Mouse (Mus musculus) CH12.LX (cell line): ENCODE results near the gene Macrod2. TPM values are rescaled to one million over a fixed set of nuclear protein-coding genes. Genes with fewer than 3 reads are reported as not detected.

ENCODE experiments used
- DNase-seq: peaks from one replicate; pipeline ENCODE4 v3.0.0-alpha.2; 2013; ENCODE audit errors: extremely low read depth
- H3K27ac ChIP-seq: 2 replicates; pipeline ENCODE4 v1.5.1; 2012; ENCODE audit warnings: low read depth, mild to moderate bottlenecking, control low read depth, moderate library complexity; ENCODE audit not compliant: insufficient read depth
- H3K27me3 ChIP-seq: replicated peaks from 2 replicates; pipeline ENCODE3; 2012; ENCODE audit warnings: inconsistent platforms
- H3K36me3 ChIP-seq, 2 experiments: replicated peaks in 1 of 2; 2 replicates each; pipeline versions ENCODE3 to v1.6.1; 2012; ENCODE audit warnings: inconsistent platforms in 1 of 2, low read length in 1 of 2, mild to moderate bottlenecking in 1 of 2, mixed read lengths in 1 of 2, moderate library complexity in 1 of 2; ENCODE audit not compliant: control insufficient read depth in 1 of 2, insufficient read depth in 1 of 2
- H3K4me1 ChIP-seq, 2 experiments: 2 replicates each; pipeline ENCODE4 v1.6.1; 2012; ENCODE audit warnings: inconsistent platforms in 1 of 2, moderate library complexity in 1 of 2; ENCODE audit not compliant: insufficient read depth in 2 of 2, control insufficient read depth in 1 of 2
- H3K4me2 ChIP-seq: 2 replicates; pipeline ENCODE4 v1.6.1; 2012; ENCODE audit warnings: low read depth, mild to moderate bottlenecking, control low read depth; ENCODE audit not compliant: poor library complexity, insufficient read depth, severe bottlenecking
- H3K4me3 ChIP-seq, 3 experiments: fragments of 150-350 bp in 1 of 3; sonication (generic) in 1 of 3; replicated peaks in 1 of 3; 2 replicates each; pipeline versions ENCODE3 to v1.5.1; 2011 to 2012; ENCODE audit warnings: low read depth in 2 of 3, low read length in 2 of 3, mild to moderate bottlenecking in 2 of 3, moderate library complexity in 2 of 3, control low read depth in 1 of 3, improper control_type of control experiment in 1 of 3, inconsistent platforms in 1 of 3, mixed read lengths in 1 of 3; ENCODE audit not compliant: poor library complexity in 1 of 3
- H3K79me2 ChIP-seq: replicated peaks from 2 replicates; pipeline ENCODE4 v1.6.1; 2012; ENCODE audit warnings: mild to moderate bottlenecking, moderate library complexity; ENCODE audit not compliant: control insufficient read depth, poor library complexity, insufficient read depth, severe bottlenecking; ENCODE audit errors: extremely low read depth
- H3K9ac ChIP-seq: 2 replicates; pipeline ENCODE4 v1.6.1; 2012; ENCODE audit warnings: low read depth, mild to moderate bottlenecking, control low read depth, moderate library complexity; ENCODE audit not compliant: insufficient read depth
- H3K9me3 ChIP-seq: replicated peaks from 2 replicates; pipeline ENCODE3; 2012; ENCODE audit warnings: low read length, inconsistent platforms, mixed read lengths
- BHLHE40 ChIP-seq: IDR thresholded peaks from 2 replicates; pipeline ENCODE4 v1.6.1; 2011; ENCODE audit warnings: mild to moderate bottlenecking, low read depth, low read length, improper control_type of control experiment
- E2F4 ChIP-seq: IDR thresholded peaks from 2 replicates; pipeline ENCODE4 v1.6.1; 2011; ENCODE audit warnings: low read depth, low read length, improper control_type of control experiment; ENCODE audit not compliant: insufficient replicate concordance
- ELF1 ChIP-seq: IDR thresholded peaks from 2 replicates; pipeline ENCODE4 v1.6.1; 2014; ENCODE audit warnings: low read depth, mild to moderate bottlenecking, inconsistent platforms, low read length, improper control_type of control experiment
- EP300 ChIP-seq: IDR thresholded peaks from 2 replicates; pipeline ENCODE4 v1.6.1; 2011; ENCODE audit warnings: low read length, improper control_type of control experiment
- GABPA ChIP-seq: IDR thresholded peaks from 2 replicates; pipeline ENCODE4 v1.6.1; 2012; ENCODE audit warnings: low read depth, low read length, improper control_type of control experiment, inconsistent platforms; ENCODE audit not compliant: insufficient replicate concordance
- JUND ChIP-seq: conservative IDR thresholded peaks from 2 replicates; pipeline ENCODE4 v1.6.1; 2011; ENCODE audit warnings: low read depth, low read length, improper control_type of control experiment
- KAT2A ChIP-seq: IDR thresholded peaks from 2 replicates; pipeline ENCODE4 v1.6.1; 2012; ENCODE audit warnings: low read length, improper control_type of control experiment, inconsistent platforms; ENCODE audit not compliant: insufficient replicate concordance
- MAZ ChIP-seq: IDR thresholded peaks from 2 replicates; pipeline ENCODE4 v1.6.1; 2012; ENCODE audit warnings: low read depth, mild to moderate bottlenecking, inconsistent platforms, low read length, improper control_type of control experiment, moderate library complexity
- MXI1 ChIP-seq: IDR thresholded peaks from 2 replicates; pipeline ENCODE4 v1.6.1; 2011; ENCODE audit warnings: mild to moderate bottlenecking, low read depth, low read length, improper control_type of control experiment
- MYC ChIP-seq: IDR thresholded peaks from 2 replicates; pipeline ENCODE4 v1.6.1; 2011; ENCODE audit warnings: low read depth, mild to moderate bottlenecking, improper control_type of control experiment, low read length
- NRF1 ChIP-seq: IDR thresholded peaks from 2 replicates; pipeline ENCODE4 v1.6.1; 2014; ENCODE audit warnings: low read depth, mild to moderate bottlenecking, inconsistent platforms, low read length, improper control_type of control experiment, moderate library complexity
- PAX5 ChIP-seq: IDR thresholded peaks from 2 replicates; pipeline ENCODE4 v1.6.1; 2012; ENCODE audit warnings: low read length, inconsistent platforms, mixed read lengths
- POLR2A ChIP-seq: IDR thresholded peaks from 2 replicates; pipeline ENCODE4 v1.6.1; 2011; ENCODE audit warnings: low read depth, mild to moderate bottlenecking, improper control_type of control experiment, low read length
- RAD21 ChIP-seq: IDR thresholded peaks from 2 replicates; pipeline ENCODE4 v1.6.1; 2011; ENCODE audit warnings: low read depth, mild to moderate bottlenecking, low read length, improper control_type of control experiment, moderate library complexity
- RCOR1 ChIP-seq: conservative IDR thresholded peaks from 2 replicates; pipeline ENCODE4 v1.6.1; 2012; ENCODE audit warnings: low read depth, mild to moderate bottlenecking, inconsistent platforms, low read length, improper control_type of control experiment
- SIN3A ChIP-seq: IDR thresholded peaks from 2 replicates; pipeline ENCODE4 v1.6.1; 2012; ENCODE audit warnings: low read length, improper control_type of control experiment, inconsistent platforms
- SMC3 ChIP-seq: IDR thresholded peaks from 2 replicates; pipeline ENCODE4 v1.6.1; 2011; ENCODE audit warnings: low read depth, low read length, improper control_type of control experiment
- TBP ChIP-seq: conservative IDR thresholded peaks from 2 replicates; pipeline ENCODE4 v1.6.1; 2011; ENCODE audit warnings: low read depth, low read length, improper control_type of control experiment
- UBTF ChIP-seq: IDR thresholded peaks from 2 replicates; pipeline ENCODE4 v1.6.1; 2012; ENCODE audit warnings: low read depth, mild to moderate bottlenecking, inconsistent platforms, low read length, improper control_type of control experiment, moderate library complexity
- USF1 ChIP-seq: IDR thresholded peaks from 2 replicates; pipeline ENCODE4 v1.6.1; 2014; ENCODE audit warnings: low read depth, mild to moderate bottlenecking, inconsistent platforms, low read length, improper control_type of control experiment
- ZC3H11A ChIP-seq: IDR thresholded peaks from 2 replicates; pipeline ENCODE4 v1.6.1; 2012; ENCODE audit warnings: low read depth, mild to moderate bottlenecking, inconsistent platforms, low read length, improper control_type of control experiment
- ZKSCAN1 ChIP-seq: IDR thresholded peaks from 2 replicates; pipeline ENCODE4 v1.6.1; 2012; ENCODE audit warnings: low read depth, inconsistent platforms, low read length, improper control_type of control experiment, borderline replicate concordance
- ZMIZ1 ChIP-seq: IDR thresholded peaks from 2 replicates; pipeline ENCODE4 v1.6.1; 2012; ENCODE audit warnings: low read depth, mild to moderate bottlenecking, inconsistent platforms, low read length, improper control_type of control experiment
- ZNF384 ChIP-seq: IDR thresholded peaks from 2 replicates; pipeline ENCODE4 v1.6.1; 2012; ENCODE audit warnings: low read depth, low read length, improper control_type of control experiment, inconsistent platforms
- dilution Hi-C: fragments of 300-500 bp; cut with MboI; formaldehyde crosslinking; loops from 2 replicates; pipeline ENCODE4 v1.14.3; 2020; ENCODE audit warnings: low sequenced_read_pairs; ENCODE audit not compliant: extremely low pct_unique_long_range_greater_than_20kb, extremely low pct_ligation_motif_present
- in situ Hi-C: fragments of 300-500 bp; cut with MboI; formaldehyde crosslinking; loops from 3 replicates; pipeline ENCODE4 v1.14.3; 2019; ENCODE audit warnings: low sequenced_read_pairs, low pct_ligation_motif_present, low pct_unique_long_range_greater_than_20kb, mixed read lengths
- polyA plus RNA-seq: library from polyadenylated mRNA; unstranded; fragments of >175 nt; gene quantifications from 2 replicates; pipeline ENCODE4 v1.2.1, GENCODE M21; 2012; ENCODE audit warnings: low read depth; ENCODE audit not compliant: insufficient read length
- total RNA-seq, 2 experiments: library from RNA; depleted of rRNA; stranded (reverse); fragments of 300-350 nt in 1 of 2; fragments of >200 nt in 1 of 2; gene quantifications; 2 replicates each; pipeline ENCODE4 v1.2.3; 2012 to 2014

The Macrod2 gene
- total and polyA plus RNA-seq, 3 experiments: not detected

DNA sequence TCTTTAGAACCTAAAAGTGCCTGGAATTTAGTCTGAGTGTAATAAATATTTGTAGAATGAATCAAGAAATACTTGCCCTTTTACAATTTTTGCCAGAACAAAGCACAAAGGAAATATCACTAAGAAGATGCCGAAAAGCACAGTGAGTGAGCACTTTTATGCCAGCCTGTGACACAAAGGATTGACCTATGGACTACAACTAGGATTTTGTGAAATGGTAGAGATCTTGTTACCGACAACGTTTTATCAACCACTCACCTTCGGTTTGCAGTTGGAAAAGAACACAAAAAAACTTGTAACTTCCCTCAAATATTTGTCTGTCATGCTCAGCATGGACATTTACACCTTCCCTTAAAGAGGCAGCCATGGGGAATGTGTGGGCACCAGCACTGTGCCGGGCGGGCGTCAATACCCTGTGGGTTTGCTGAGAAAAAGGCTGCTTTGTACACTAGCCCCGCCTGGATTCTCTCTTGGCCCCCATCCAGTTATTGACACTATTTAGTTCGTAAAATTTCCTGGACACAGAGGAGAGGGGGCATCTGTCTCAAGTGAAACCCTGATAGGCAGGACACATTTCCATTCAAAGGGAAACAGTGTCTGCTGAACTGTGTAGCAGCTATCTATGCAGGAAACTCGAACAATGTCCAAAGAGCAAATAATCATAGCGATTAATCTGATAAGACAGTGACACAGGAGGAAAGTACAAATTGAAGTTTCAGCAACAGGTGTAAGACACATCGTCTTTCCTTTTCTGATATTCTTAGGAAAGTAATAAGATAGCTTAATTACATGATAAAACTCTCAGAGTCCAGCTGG is 368.2 kb downstream of the Macrod2 start:
- H3K4me2 ChIP-seq: no peak overlapping the region
- no peaks in the 10 kb centered on the region for H3K27me3 ChIP-seq
- in situ Hi-C loops: no loop called here

DNA sequence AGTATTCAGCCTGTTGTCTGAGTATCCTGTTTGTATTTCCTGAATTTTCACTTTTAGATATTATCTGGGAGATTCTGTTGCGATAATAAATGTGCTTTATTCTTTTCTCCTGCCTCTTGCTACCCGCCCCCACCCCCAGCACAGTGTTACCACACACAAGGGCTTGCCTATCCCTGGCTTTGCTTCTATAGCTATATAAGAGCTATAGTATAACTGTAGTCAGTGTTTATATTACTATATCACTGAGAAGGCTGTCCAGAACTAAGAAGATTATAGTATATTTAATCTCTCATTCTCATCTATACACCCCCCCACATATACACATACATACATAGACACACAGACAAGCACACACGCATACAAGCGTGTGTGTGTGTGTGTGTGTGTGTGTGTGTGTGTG is 374.4 kb downstream of the Macrod2 start:
- DNase-seq: no peak
- no peak overlapping the region for H3K4me2 ChIP-seq
- no peak overlapping the region for H3K9ac ChIP-seq
- no peaks in the 10 kb centered on the region for H3K27me3 ChIP-seq
- no peak overlapping the region for H3K27ac ChIP-seq
- H3K4me3 ChIP-seq: no peak overlapping the region
- dilution Hi-C loops: no loop called here
- H3K4me1 ChIP-seq: no peaks in the 10 kb centered on the region
- in situ Hi-C loops: no loop called here
- TF ChIP-seq MXI1 (no peak), ZC3H11A (no peak), PAX5 (no peak), ZNF384 (no peak), UBTF (no peak), EP300 (no peak), GABPA (no peak), SIN3A (no peak)
- H3K36me3 ChIP-seq: no peaks in the 10 kb centered on the region
- H3K79me2 ChIP-seq: no peaks in the 10 kb centered on the region
- peaks cover 21% of the 10 kb centered on the region for H3K9me3 ChIP-seq

More for the DNA sequence above, 368.2 kb downstream of the Macrod2 start:
- dilution Hi-C loops: no loop called here
- Histone ChIP-seq H3K4me3 (no peak overlapping the region), H3K9ac (no peak overlapping the region), H3K4me1 (no peaks in the 10 kb centered on the region), H3K9me3 (peaks cover 37% of the 10 kb centered on the region), H3K79me2 (no peaks in the 10 kb centered on the region), H3K27ac (no peak overlapping the region), H3K36me3 (no peaks in the 10 kb centered on the region)
- no peak for TF ChIP-seq SMC3
- no peak for TF ChIP-seq MXI1
- TF ChIP-seq E2F4: no peak
- TF ChIP-seq ELF1: no peak
- TF ChIP-seq KAT2A: no peak
- TF ChIP-seq RAD21: no peak
- no peak for TF ChIP-seq JUND
- no peak for TF ChIP-seq RCOR1
- no peak for TF ChIP-seq GABPA
- no peak for TF ChIP-seq BHLHE40
- no peak for TF ChIP-seq ZNF384
- TF ChIP-seq TBP: no peak
- no peak for TF ChIP-seq ZMIZ1
- TF ChIP-seq USF1: no peak
- no peak for TF ChIP-seq MAZ
- TF ChIP-seq ZKSCAN1: no peak
- no peak for TF ChIP-seq NRF1
- no peak for TF ChIP-seq POLR2A
- no peak for TF ChIP-seq MYC
- DNase-seq: no peak
